Mouse (Mus musculus): ENCODE results near the gene Tent5b. TPM values are rescaled to one million over a fixed set of nuclear protein-coding genes. Genes with fewer than 3 reads are reported as not detected.
"Not testable (repeated sequence)": the region's sequence is repeated elsewhere in the genome, so short reads cannot be mapped to it uniquely, and the experiment has no call there.

Tent5b gene
- polyA plus RNA-seq, 1 experiment from 2014 or later: 1.6 TPM

- H3K9ac ChIP-seq (replicated peaks; ENCODE audit: low read length): no peak overlapping the region
- H3K4me2 ChIP-seq (replicated peaks; ENCODE audit: low read depth, low read length): no peak overlapping the region
- ATAC-seq (ENCODE audit: low FRiP score, low TSS enrichment): no peak
- no peak overlapping the region for H3K4me3 ChIP-seq (ENCODE audit: low read length)
- H3K27me3 ChIP-seq (ENCODE audit: insufficient read depth, low read length): peaks cover 13% of the 10 kb centered on the region
- no peaks in the 10 kb centered on the region for H3K9me3 ChIP-seq (ENCODE audit: low read length)
- no peaks in the 10 kb centered on the region for H3K36me3 ChIP-seq (ENCODE audit: insufficient read depth, low read length)
- no peaks in the 10 kb centered on the region for H3K4me1 ChIP-seq (ENCODE audit: insufficient read depth, low read length)
- WGBS: 79% methylated on average over 7 of the region's 7 CpGs
- H3K27ac ChIP-seq (ENCODE audit: low read length): no peak overlapping the region
Measured at GRCm38 (mm10) chr4:133508990-133509389, 29.1 kb downstream of the Tent5b start.

DNA sequence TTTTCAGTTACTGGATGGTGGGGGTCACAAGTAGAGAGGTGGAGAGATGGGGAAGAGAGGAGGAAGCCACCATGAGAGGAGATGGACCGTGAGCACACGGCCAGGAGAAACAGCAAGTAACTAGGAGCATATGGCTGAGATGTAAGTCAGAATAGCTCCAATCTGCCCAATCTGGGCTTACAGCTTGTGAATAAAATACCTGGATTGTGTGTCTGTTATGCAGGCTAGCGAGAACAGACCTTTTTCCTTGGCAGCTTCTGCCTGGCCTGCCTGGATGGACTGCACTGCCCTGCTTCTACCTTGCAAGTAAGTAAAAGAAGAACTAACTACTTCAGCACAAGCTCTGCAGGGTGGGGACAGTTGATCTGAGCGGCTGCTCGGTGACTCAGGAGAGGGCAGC, 31.1 kb downstream of the Tent5b start:
- no peak overlapping the region for H3K9ac ChIP-seq (replicated peaks; ENCODE audit: low read length)
- no peaks in the 10 kb centered on the region for H3K4me1 ChIP-seq (ENCODE audit: insufficient read depth, low read length)
- H3K36me3 ChIP-seq (ENCODE audit: insufficient read depth, low read length): no peaks in the 10 kb centered on the region
- no peaks in the 10 kb centered on the region for H3K9me3 ChIP-seq (ENCODE audit: low read length)
- H3K4me3 ChIP-seq (ENCODE audit: low read length): no peak overlapping the region
- WGBS: 77% methylated on average over 5 of the region's 5 CpGs
- no peak overlapping the region for H3K4me2 ChIP-seq (replicated peaks; ENCODE audit: low read depth, low read length)
- H3K27me3 ChIP-seq (ENCODE audit: insufficient read depth, low read length): peaks cover 6% of the 10 kb centered on the region
- no peak overlapping the region for H3K27ac ChIP-seq (ENCODE audit: low read length)
- no peak for ATAC-seq (ENCODE audit: low FRiP score, low TSS enrichment)

DNA sequence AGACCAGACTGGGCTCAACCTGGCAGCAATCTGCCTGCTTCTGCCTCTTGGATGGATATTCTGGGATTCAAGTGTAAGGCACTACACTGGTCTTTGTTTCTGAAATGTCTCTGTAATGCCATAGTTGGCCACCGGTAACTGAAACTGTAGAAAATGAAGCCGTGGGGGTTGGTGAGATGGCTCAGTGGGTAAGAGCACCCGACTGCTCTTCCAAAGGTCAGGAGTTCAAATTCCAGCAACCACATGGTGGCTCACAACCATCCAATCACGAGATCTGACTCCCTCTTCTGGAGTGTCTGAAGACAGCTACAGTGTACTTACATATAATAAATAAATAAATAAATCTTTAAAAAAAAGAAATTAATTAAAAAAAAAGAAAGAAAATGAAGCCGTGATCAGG, 32.6 kb downstream of the Tent5b start:
- not testable (repeated sequence) for H3K4me3 ChIP-seq (ENCODE audit: low read length); H3K27ac ChIP-seq (ENCODE audit: low read length); H3K36me3 ChIP-seq (ENCODE audit: insufficient read depth, low read length); H3K4me2 ChIP-seq (replicated peaks; ENCODE audit: low read depth, low read length); ATAC-seq (ENCODE audit: low FRiP score, low TSS enrichment); H3K4me1 ChIP-seq (ENCODE audit: insufficient read depth, low read length); H3K9ac ChIP-seq (replicated peaks; ENCODE audit: low read length); H3K27me3 ChIP-seq (ENCODE audit: insufficient read depth, low read length); H3K9me3 ChIP-seq (ENCODE audit: low read length)
- 40% methylated on average over 4 of the region's 5 CpGs for WGBS

GRCm38 (mm10) chr4:133512972-133513371, 33.0 kb downstream of the Tent5b start:
- Histone ChIP-seq H3K9me3 (ENCODE audit: low read length) (no peaks in the 10 kb centered on the region), H3K9ac (replicated peaks; ENCODE audit: low read length) (no peak overlapping the region), H3K4me2 (replicated peaks; ENCODE audit: low read depth, low read length) (no peak overlapping the region), H3K4me1 (ENCODE audit: insufficient read depth, low read length) (no peaks in the 10 kb centered on the region), H3K27ac (ENCODE audit: low read length) (no peak overlapping the region), H3K36me3 (ENCODE audit: insufficient read depth, low read length) (no peaks in the 10 kb centered on the region), H3K27me3 (ENCODE audit: insufficient read depth, low read length) (peaks cover 4% of the 10 kb centered on the region; the same call in 1 of the 2 replicates), H3K4me3 (ENCODE audit: low read length) (no peak overlapping the region)
- WGBS: 11% methylated on average over 8 of the region's 8 CpGs
- peak; percentile 49; the same call in 1 of the 2 replicates for ATAC-seq (ENCODE audit: low FRiP score, low TSS enrichment)

DNA sequence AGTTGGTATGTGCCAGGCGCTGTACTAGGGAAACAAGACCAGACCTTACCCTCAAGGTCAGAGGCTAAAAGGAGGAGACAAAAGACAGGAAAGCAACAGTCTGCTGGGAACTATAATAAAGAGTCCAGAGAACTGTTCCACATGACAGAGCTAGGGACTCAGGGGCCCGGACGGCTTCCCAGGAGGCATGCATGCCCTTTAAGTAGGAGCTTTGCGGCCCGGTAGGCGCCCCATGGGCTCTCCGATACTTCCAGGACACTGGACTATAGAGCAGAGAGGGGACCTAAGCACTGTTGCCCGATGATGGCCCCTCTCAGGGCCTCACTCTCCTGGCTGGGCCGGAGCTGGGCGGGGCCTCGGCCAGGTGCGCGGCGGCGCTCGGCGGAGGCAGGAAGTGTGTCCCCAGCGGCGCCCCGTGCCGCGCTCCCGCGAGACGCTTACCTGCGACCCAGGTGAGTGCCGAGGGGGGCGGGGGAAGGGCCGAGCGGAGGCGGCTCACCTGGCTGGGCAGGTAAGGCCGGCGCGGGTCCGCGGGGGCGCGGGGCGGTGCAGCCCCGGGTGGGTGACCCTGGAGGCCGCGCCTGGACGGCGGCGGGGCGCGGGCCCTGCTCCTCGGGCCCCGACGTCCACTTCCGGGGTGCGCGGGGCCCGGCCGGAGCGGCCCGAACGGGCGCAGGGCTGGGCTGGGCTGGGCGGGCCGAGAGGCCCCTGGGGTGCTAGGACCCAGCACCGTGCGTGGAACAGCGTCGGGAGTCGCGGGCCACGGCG, 38.9 kb downstream of the Tent5b start, which contains the start of gene Kdf1:
Gene Kdf1 (plus strand): TSS at position 363 of the 768 bp plus-strand sequence.
- Histone ChIP-seq H3K4me2 (replicated peaks; ENCODE audit: low read depth, low read length) (peak within 1 kb of the TSS; percentile 57), H3K4me3 (ENCODE audit: low read length) (peak within 1 kb of the TSS; percentile 59), H3K9me3 (ENCODE audit: low read length) (no peaks in the 10 kb centered on the region), H3K9ac (replicated peaks; ENCODE audit: low read length) (peak within 1 kb of the TSS; percentile 78), H3K36me3 (ENCODE audit: insufficient read depth, low read length) (no peaks in the 10 kb centered on the region), H3K4me1 (ENCODE audit: insufficient read depth, low read length) (peaks cover 4% of the 10 kb centered on the region; the same call in 1 of the 2 replicates), H3K27me3 (ENCODE audit: insufficient read depth, low read length) (peaks cover 29% of the 10 kb centered on the region), H3K27ac (ENCODE audit: low read length) (peak within 1 kb of the TSS; percentile 59)
- WGBS: 2% methylated on average over 62 of the region's 69 CpGs
- peak; percentile 91 for ATAC-seq (ENCODE audit: low FRiP score, low TSS enrichment)

- Histone ChIP-seq H3K27me3 (ENCODE audit: insufficient read depth, low read length) (peaks cover 29% of the 10 kb centered on the region), H3K4me1 (ENCODE audit: insufficient read depth, low read length) (peaks cover 4% of the 10 kb centered on the region; the same call in 1 of the 2 replicates), H3K9ac (replicated peaks; ENCODE audit: low read length) (peak overlapping the region; percentile 78), H3K36me3 (ENCODE audit: insufficient read depth, low read length) (no peaks in the 10 kb centered on the region), H3K27ac (ENCODE audit: low read length) (0 out of 2 replicates have a peak overlapping the region, but pooled peaks have one; percentile 59), H3K4me2 (replicated peaks; ENCODE audit: low read depth, low read length) (peak overlapping the region; percentile 57), H3K4me3 (ENCODE audit: low read length) (peak overlapping the region; percentile 59), H3K9me3 (ENCODE audit: low read length) (no peaks in the 10 kb centered on the region)
- WGBS: 2% methylated on average over 24 of the region's 25 CpGs
- peak; percentile 82 for ATAC-seq (ENCODE audit: low FRiP score, low TSS enrichment)
Measured at GRCm38 (mm10) chr4:133519369-133519665, 39.4 kb downstream of the Tent5b start.

DNA sequence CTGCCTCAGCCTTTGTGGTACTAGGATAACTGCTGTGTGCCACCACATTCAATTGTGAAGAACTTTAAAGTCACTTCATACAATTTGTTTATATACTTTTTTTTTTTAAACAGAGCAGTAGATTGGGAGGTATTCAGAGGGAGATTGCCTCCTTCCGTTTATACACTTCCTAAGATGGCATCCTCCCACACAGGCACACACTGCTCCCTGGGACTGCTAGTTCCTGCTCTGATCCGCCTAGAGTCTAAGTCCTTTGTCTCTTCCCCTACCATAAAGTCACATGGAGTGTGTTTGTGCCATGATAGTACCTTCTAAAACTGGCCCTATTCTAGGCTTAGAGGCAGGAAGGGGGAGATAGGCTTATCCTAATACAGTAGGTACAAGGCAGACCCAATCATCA, 41.6 kb downstream of the Tent5b start:
- ATAC-seq (ENCODE audit: low FRiP score, low TSS enrichment): no peak
- 42% methylated on average over 2 of the region's 2 CpGs for WGBS

DNA sequence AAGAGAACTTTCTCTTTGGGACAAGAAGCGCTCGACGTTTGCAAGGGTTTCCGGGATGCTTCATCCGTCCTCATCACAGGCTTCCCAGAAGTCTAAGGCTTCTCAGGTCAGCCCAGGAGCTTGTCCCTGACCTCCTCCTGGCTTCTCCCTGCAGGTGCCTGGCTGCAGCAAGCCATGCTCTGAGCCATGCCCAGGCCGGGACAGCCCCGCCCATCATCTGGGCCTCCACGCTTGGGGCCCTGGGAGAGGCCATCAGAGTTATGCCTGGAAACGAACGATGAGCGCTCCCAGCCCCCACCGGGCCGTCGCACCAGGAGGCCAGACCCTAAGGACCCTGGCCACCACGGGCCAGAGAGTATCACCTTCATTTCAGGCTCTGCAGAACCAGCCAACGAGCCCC, 47.9 kb downstream of the Tent5b start:
- H3K4me2 ChIP-seq (replicated peaks; ENCODE audit: low read depth, low read length): no peak overlapping the region
- no peak overlapping the region for H3K9ac ChIP-seq (replicated peaks; ENCODE audit: low read length)
- 68% methylated on average over 16 of the region's 16 CpGs for WGBS
- no peaks in the 10 kb centered on the region for H3K4me1 ChIP-seq (ENCODE audit: insufficient read depth, low read length)
- H3K9me3 ChIP-seq (ENCODE audit: low read length): no peaks in the 10 kb centered on the region
- no peak overlapping the region for H3K4me3 ChIP-seq (ENCODE audit: low read length)
- H3K27ac ChIP-seq (ENCODE audit: low read length): no peak overlapping the region
- H3K36me3 ChIP-seq (ENCODE audit: insufficient read depth, low read length): peaks cover 48% of the 10 kb centered on the region
- no peak for ATAC-seq (ENCODE audit: low FRiP score, low TSS enrichment)
- no peaks in the 10 kb centered on the region for H3K27me3 ChIP-seq (ENCODE audit: insufficient read depth, low read length)

More for the DNA sequence above, 41.6 kb downstream of the Tent5b start:
- Histone ChIP-seq H3K4me1 (ENCODE audit: insufficient read depth, low read length) (peaks cover 4% of the 10 kb centered on the region; the same call in 1 of the 2 replicates), H3K4me3 (ENCODE audit: low read length) (no peak overlapping the region), H3K9ac (replicated peaks; ENCODE audit: low read length) (no peak overlapping the region), H3K36me3 (ENCODE audit: insufficient read depth, low read length) (no peaks in the 10 kb centered on the region), H3K9me3 (ENCODE audit: low read length) (no peaks in the 10 kb centered on the region), H3K27me3 (ENCODE audit: insufficient read depth, low read length) (peaks cover 29% of the 10 kb centered on the region), H3K27ac (ENCODE audit: low read length) (no peak overlapping the region), H3K4me2 (replicated peaks; ENCODE audit: low read depth, low read length) (no peak overlapping the region)

GRCm38 (mm10) chr4:133532777-133533176, 52.8 kb downstream of the Tent5b start:
- Histone ChIP-seq H3K4me2 (replicated peaks; ENCODE audit: low read depth, low read length) (no peak overlapping the region), H3K27ac (ENCODE audit: low read length) (no peak overlapping the region)
- no peak for ATAC-seq (ENCODE audit: low FRiP score, low TSS enrichment)

DNA sequence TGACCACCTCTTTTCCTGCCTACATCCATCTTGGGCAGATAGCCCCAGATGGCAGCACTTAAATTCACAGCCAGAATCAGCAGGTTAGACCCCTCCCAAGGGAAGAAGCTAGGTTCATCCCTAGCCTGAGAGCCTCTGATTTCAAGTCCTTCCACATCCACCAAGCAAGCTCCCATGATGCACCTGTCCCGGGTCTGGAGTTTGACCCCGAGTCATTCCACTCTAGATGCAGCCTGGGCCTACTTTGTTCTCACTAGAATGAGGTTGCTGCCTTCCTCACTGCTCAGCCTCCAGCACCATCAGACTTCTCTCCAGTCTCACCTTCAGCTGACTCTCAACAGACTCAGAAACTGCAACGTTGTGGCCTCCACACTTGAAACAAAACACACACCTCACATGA, 56.1 kb downstream of the Tent5b start:
- Histone ChIP-seq H3K36me3 (ENCODE audit: insufficient read depth, low read length) (peaks cover 77% of the 10 kb centered on the region), H3K27me3 (ENCODE audit: insufficient read depth, low read length) (no peaks in the 10 kb centered on the region), H3K9me3 (ENCODE audit: low read length) (no peaks in the 10 kb centered on the region), H3K4me2 (replicated peaks; ENCODE audit: low read depth, low read length) (no peak overlapping the region), H3K9ac (replicated peaks; ENCODE audit: low read length) (no peak overlapping the region), H3K4me1 (ENCODE audit: insufficient read depth, low read length) (no peaks in the 10 kb centered on the region), H3K27ac (ENCODE audit: low read length) (no peak overlapping the region), H3K4me3 (ENCODE audit: low read length) (no peak overlapping the region)
- no peak for ATAC-seq (ENCODE audit: low FRiP score, low TSS enrichment)
- WGBS: 85% methylated on average over 3 of the region's 3 CpGs

More at GRCm38 (mm10) chr4:133532777-133533176, 52.8 kb downstream of the Tent5b start:
- Histone ChIP-seq H3K9ac (replicated peaks; ENCODE audit: low read length) (no peak overlapping the region), H3K4me3 (ENCODE audit: low read length) (no peak overlapping the region), H3K9me3 (ENCODE audit: low read length) (no peaks in the 10 kb centered on the region), H3K4me1 (ENCODE audit: insufficient read depth, low read length) (no peaks in the 10 kb centered on the region), H3K36me3 (ENCODE audit: insufficient read depth, low read length) (peaks cover 85% of the 10 kb centered on the region), H3K27me3 (ENCODE audit: insufficient read depth, low read length) (no peaks in the 10 kb centered on the region)
- WGBS: 80% methylated on average over 3 of the region's 3 CpGs
